Mouse (Mus musculus) urinary bladder, postnatal 10 days (tissue): ENCODE measurements around the gene Btrc.

Experiments used
- DNase-seq: peaks from one replicate; pipeline ENCODE4 v3.0.0; 2022; ENCODE audit warnings: low spot score

Gene Btrc

DNA sequence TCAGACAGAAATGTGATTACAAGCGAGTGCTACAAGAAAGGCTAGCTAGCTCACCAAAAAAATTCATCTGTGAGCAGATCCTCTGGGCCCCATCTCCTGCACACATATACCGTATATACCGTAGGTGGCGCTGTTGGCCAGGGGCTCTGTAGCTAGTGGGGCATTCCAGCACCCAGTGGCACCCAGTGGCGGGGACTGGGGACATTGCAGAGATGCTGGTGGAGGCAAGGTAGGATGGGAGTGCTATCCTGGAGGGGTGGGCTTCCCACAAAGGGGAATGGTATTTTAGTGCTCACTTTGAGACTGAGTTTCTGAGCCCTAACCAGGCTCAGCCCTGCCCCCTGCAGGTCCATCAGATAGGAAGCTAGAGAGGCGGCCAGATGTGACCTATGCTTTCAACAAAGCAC, 210.3 kb downstream of the Btrc start:
- no peak for DNase-seq

DNA sequence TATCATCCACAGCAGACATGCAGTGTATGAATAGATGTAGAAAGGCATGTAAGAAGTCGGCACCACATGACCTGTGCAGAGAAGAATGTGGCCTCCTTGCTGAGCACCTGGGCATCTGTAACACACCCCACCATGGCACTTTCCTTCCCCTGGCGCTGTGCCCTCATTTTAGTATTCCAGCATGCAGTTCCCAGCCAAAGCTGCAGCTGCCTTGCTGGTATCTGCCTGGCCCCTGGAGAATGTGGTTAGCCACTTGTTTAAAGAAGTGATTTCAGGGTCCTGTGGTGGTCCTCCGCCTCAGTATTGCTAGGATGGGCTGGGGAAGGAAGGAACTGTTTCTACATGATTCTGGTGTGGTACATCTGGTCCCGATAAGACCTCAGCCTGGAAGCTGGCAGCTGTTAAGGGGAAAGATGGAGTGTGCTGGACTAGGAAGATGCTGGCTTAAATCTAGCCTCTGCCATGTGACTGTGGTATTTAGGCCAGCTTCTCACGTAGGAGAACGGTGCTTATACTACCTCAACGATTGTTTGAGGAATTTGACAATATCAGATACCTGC, 210.9 kb downstream of the Btrc start:
- DNase-seq: no peak

GRCm38 (mm10) chr19:45574941-45575631, 211.6 kb downstream of the Btrc start:
- DNase-seq: no peak

- DNase-seq: no peak
Observed at GRCm38 (mm10) chr19:45575632-45576001, 212.1 kb downstream of the Btrc start.

- no peak for DNase-seq
Observed at GRCm38 (mm10) chr19:45577141-45577750, 213.7 kb downstream of the Btrc start.

GRCm38 (mm10) chr19:45578976-45579375, 215.4 kb downstream of the Btrc start:
- DNase-seq: no peak

DNA sequence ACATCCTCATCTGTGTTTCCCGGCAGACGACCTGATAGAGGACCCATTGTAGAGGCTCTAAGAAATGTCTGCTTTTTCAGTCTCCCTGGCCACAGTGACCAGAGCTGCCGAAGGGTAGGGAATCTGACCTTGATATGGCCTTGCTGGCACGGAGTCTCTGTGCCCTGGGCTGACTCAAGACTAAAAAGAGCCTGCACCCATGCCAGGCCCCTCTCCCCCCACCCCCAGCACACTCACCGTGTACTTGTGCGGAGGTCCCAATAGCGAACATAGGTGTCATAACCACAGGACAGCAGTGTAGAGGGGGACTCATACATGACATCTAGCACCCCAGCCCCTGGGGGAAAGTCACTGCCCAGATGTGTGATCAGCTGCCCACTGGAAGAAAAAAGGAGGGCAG, 215.9 kb downstream of the Btrc start:
- no peak for DNase-seq
